Mouse (Mus musculus): ENCODE measurements around the gene Cpne4.

Cpne4 gene

GRCm38 (mm10) chr9:104890517-104890916 is 343.4 kb downstream of the Cpne4 start:
- no peak for DNase-seq

DNA sequence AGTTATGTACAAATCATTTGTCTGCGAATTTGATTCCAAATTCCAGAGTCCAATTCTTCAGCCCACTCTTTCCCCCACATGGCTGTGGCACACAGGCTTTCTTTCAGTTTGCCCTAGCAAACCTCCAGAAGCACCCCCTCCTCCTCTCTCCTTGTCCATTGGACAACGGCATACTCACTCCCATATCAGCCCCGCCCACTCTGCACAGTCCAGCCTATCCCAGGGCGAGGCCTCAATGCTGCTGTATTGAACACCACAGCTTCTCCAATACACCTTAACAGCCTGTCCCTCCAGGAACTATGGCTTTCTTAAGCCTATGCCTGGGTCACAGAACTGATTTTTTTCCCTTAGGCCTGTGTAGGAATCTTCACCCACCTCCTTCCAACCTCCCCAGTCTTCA is 348.3 kb downstream of the Cpne4 start:
- DNase-seq, result no peak

DNA sequence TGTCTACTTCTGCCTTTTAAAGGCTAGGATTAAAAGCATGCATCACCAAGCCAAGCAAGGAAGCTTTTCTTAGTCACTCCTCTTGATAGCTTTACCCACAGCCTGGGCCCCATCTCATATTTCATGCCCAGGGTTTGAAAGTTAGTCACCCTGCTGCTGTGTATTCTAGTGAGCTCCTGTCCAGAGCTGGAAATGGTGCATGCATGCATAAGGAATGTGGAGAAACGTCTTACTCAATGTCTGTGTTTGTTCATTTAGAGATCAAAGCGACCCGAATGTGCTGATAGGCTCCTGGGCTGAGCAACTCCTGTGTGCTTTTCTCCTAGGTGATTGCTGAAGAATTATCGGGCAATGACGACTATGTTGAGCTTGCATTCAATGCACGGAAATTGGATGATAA is 354.0 kb downstream of the Cpne4 start:
- no peak for DNase-seq

GRCm38 (mm10) chr9:104901827-104902226 is 354.7 kb downstream of the Cpne4 start:
- DNase-seq, result no peak

GRCm38 (mm10) chr9:104912686-104913085 is 365.6 kb downstream of the Cpne4 start:
- DNase-seq, result no peak

GRCm38 (mm10) chr9:104913327-104913726 is 366.2 kb downstream of the Cpne4 start:
- no peak for DNase-seq

DNA sequence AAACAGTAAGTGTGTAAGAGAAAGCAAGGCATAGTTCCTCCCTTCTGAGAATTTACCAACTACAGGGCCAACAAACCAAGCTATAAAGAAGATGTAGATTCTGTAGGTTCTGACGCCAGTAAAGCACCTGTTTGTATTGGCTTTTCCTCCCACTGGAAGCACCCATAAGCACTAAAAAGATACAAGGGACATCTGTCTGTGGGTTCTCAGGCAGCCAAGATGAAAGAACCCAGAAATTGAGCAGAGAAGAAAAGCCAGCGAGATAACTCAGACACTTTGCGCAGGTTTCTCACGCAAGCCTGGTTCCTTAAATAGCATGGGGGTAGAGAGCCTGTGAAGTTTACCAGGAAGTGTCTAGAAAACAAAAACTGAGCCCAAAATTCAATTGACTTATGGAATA is 374.1 kb downstream of the Cpne4 start:
- DNase-seq, result no peak

- DNase-seq, result no peak
Measured at GRCm38 (mm10) chr9:104922051-104922450, 375.0 kb downstream of the Cpne4 start.

- no peak for DNase-seq
Measured at GRCm38 (mm10) chr9:104928806-104929205, 381.7 kb downstream of the Cpne4 start.

GRCm38 (mm10) chr9:104940389-104940788 is 393.3 kb downstream of the Cpne4 start:
- DNase-seq, result no peak

GRCm38 (mm10) chr9:104950551-104950950 is 403.5 kb downstream of the Cpne4 start:
- DNase-seq, result no peak

DNA sequence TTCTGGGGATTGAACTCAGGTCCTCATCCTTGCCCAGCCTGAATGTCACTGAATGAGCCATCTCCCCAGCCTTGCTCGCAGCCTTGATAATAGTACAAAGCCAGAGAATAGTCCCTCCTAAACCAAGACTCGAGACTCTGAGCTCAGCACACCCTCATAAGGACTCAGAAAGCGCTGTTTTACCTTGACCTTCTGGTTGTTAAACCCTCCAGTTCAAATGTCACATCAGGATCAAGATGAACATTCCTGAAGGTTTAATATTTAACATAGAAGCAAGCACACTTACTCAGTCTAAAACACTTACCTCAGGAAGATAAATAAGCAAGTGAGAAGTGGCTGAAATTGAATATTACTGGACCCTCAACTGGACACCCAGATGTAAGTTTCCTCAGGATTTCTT is 405.1 kb downstream of the Cpne4 start:
- no peak for DNase-seq

GRCm38 (mm10) chr9:104972828-104973227 is 425.7 kb downstream of the Cpne4 start:
- DNase-seq, result no peak

DNA sequence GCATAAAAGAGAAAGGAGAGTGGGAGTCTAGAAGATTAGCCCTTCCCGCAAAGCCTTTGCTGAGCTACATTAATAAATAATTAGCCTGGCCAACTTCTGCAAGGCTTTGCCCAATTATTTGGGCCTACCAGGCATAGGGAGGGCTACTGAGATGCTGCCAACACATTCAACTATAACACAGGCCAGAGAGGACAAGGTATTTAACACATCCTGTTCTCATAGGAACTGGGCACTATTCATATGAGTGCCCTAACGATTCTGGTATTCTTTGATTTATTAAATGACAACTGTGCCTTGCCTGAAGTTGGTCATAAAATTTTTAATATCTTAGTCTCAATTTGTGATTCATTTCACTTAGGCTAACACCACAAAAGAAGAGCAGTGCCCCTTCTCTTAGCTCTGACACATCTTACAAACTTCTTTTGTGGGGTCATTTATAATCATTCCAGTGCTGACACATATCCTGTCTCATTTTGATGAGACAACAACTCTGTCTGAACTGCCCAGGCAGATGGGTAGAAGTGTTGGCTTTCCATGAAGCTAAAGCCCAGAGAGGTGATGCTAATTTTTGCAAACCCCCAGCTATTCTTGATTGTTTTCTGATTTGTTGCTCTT is 435.0 kb downstream of the Cpne4 start:
- DNase-seq, result no peak

GRCm38 (mm10) chr9:104998225-104998624 is 451.1 kb downstream of the Cpne4 start:
- no peak for DNase-seq

- no peak for DNase-seq
Measured at GRCm38 (mm10) chr9:105010721-105011120, 463.6 kb downstream of the Cpne4 start.

GRCm38 (mm10) chr9:105018186-105018585 is 471.1 kb downstream of the Cpne4 start:
- DNase-seq, result no peak

DNA sequence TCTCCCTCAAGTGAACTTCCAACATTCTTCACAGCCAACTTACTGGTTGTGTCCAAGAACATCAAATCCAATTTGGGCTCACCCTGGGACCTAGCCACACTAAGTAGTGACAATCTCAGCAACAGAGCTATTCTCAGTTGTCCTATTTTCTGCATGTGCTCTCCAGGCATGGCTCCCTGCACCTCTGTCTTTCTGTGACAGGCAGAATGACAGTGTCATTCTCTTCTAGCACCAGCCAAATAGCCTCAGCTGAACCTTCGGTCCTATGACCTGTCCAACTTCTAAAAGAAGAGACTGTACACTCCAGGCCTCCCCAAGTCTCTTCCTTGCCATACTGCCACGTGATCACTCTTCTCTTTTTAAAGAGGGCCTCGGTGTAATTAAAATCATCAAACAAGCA is 481.2 kb downstream of the Cpne4 start:
- no peak for DNase-seq

- DNase-seq, result no peak
Measured at GRCm38 (mm10) chr9:105032572-105032971, 485.5 kb downstream of the Cpne4 start.

DNA sequence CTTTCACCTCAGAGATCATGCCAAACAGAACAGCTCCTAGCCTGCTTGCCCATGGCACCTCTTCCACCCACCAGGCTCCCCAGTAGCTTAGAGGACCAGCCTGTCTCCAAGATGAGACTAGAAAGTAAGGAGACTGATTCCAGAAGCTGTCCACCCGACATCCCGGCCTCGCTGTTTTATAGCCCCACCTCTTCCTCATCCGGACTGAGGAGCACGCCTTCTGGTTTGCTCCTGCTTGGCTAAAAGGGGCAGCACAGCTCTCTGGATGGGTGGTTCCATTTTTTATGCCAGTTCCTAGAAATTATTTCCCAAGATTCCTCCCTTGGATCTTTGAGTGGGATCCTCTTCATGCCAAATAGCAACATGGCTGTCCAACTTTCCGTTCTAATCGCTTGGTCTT is 486.6 kb downstream of the Cpne4 start:
- DNase-seq, result no peak

DNA sequence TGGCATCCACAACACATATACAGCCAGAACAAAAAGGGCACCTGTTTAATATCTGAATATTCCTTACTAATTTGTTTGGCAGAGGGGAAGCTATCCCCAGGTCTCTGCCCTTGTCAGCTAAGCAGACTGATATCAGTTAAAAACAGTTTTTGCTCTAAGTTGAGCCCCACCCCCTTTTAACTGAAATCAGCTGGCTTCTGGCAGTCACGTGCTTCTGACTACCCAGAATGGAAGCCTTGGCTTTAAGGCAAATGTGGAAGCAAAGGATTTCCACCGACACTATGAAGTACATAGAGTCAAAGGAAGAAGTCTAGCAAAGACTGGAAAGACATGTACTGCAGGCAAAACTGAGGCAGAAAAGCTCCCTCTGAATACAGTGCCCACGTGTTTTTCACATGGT is 490.8 kb downstream of the Cpne4 start:
- DNase-seq, result no peak

- no peak for DNase-seq
Measured at GRCm38 (mm10) chr9:105046014-105046413, 498.9 kb downstream of the Cpne4 start.

- DNase-seq, result no peak
Measured at GRCm38 (mm10) chr9:105048351-105048750, 501.3 kb downstream of the Cpne4 start.

GRCm38 (mm10) chr9:105049636-105050035 is 502.6 kb downstream of the Cpne4 start:
- DNase-seq, result no peak

DNA sequence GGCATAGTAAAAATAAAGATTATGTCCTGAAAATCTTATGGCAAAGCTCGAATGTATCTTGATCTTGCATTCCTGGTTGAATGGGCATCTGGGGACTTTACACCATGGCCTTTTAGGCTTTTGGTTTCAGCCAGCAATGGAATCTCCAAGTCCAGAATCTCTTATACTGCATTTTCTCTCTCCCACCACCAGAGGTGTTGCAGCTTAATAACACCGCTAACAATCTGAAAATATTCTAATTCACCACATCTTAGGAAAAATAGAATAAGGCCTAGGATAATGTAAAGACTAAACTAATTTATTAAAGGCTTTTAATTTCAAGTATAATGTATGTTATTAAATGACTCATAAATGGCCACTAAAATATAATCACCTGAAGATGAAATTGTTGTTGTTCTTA is 503.2 kb downstream of the Cpne4 start:
- DNase-seq, result no peak

- peak; percentile 72 for DNase-seq
Measured at GRCm38 (mm10) chr9:105053147-105053557, 506.1 kb downstream of the Cpne4 start, which contains the start of gene Mrpl3. TSS of gene Mrpl3 (plus strand) at chr9:105053239.

Data from cerebellum, adult 11-12 months (tissue).